Mouse (Mus musculus): ENCODE measurements around the gene S1pr1. TPM values are rescaled to one million over a fixed set of nuclear protein-coding genes. Genes with fewer than 3 reads are reported as not detected.
A peak's percentile ranks its signal among the peaks of the same experiment; 100 is the strongest.

The S1pr1 gene
- polyA plus RNA-seq, 1 experiment = 3.1 TPM

- Histone ChIP-seq H3K4me3 (no peak overlapping the region), H3K79me2 (ENCODE audit: control insufficient read depth, insufficient read depth) (no peaks in the 10 kb centered on the region), H3K36me3 (ENCODE audit: control insufficient read depth, insufficient read depth) (no peaks in the 10 kb centered on the region), H3ac (ENCODE audit: control insufficient read depth, insufficient read length) (no peak overlapping the region), H3K27me3 (ENCODE audit: control insufficient read depth, insufficient read depth, insufficient read length) (no peaks in the 10 kb centered on the region), H3K4me2 (ENCODE audit: low read depth) (no peak overlapping the region)
- TF ChIP-seq MAX (IDR thresholded peaks at IDR 0.05; ENCODE audit: low read depth) (no peak), POLR2AphosphoS2 (IDR thresholded peaks at IDR 0.05; ENCODE audit: insufficient read length, low read depth) (no peak), REST (IDR thresholded peaks at IDR 0.05; ENCODE audit: insufficient read depth, insufficient read length) (no peak), E2F4 (IDR thresholded peaks at IDR 0.05; ENCODE audit: insufficient read depth) (no peak), CEBPB (IDR thresholded peaks at IDR 0.05; ENCODE audit: insufficient read depth, poor library complexity, severe bottlenecking) (no peak), TCF3 (IDR thresholded peaks at IDR 0.05; ENCODE audit: insufficient read length, low read depth) (no peak), USF1 (IDR thresholded peaks at IDR 0.05; ENCODE audit: low read depth) (no peak), MYOD1 (IDR thresholded peaks at IDR 0.05; ENCODE audit: control insufficient read depth in 1 of 3, insufficient read length in 2 of 3, low read depth in 2 of 3) (no peak), POLR2A (IDR thresholded peaks at IDR 0.05; ENCODE audit: insufficient read length, low read depth) (no peak), TCF12 (IDR thresholded peaks at IDR 0.05; ENCODE audit: insufficient read depth, poor library complexity, severe bottlenecking) (no peak), MYOG (IDR thresholded peaks at IDR 0.05; ENCODE audit: control insufficient read depth in 1 of 3, insufficient read depth in 1 of 3, insufficient read length in 2 of 3, low read depth in 2 of 3) (no peak), SRF (IDR thresholded peaks at IDR 0.05; ENCODE audit: control insufficient read depth, insufficient read length, low read depth) (no peak)
These were observed 15.5 kb upstream of the S1pr1 start for GRCm38 (mm10) chr3:115730336-115730735.

- Histone ChIP-seq H3K27me3 (ENCODE audit: control insufficient read depth, insufficient read depth, insufficient read length) (no peaks in the 10 kb centered on the region), H3K4me2 (ENCODE audit: low read depth) (no peak overlapping the region), H3ac (ENCODE audit: control insufficient read depth, insufficient read length) (no peak overlapping the region), H3K79me2 (ENCODE audit: control insufficient read depth, insufficient read depth) (no peaks in the 10 kb centered on the region), H3K4me3 (no peak overlapping the region), H3K36me3 (ENCODE audit: control insufficient read depth, insufficient read depth) (no peaks in the 10 kb centered on the region)
- TF ChIP-seq MYOD1 (IDR thresholded peaks at IDR 0.05; ENCODE audit: control insufficient read depth in 1 of 3, insufficient read length in 2 of 3, low read depth in 2 of 3) (no peak), MYOG (IDR thresholded peaks at IDR 0.05; ENCODE audit: control insufficient read depth in 1 of 3, insufficient read depth in 1 of 3, insufficient read length in 2 of 3, low read depth in 2 of 3) (no peak), USF1 (IDR thresholded peaks at IDR 0.05; ENCODE audit: low read depth) (no peak), E2F4 (IDR thresholded peaks at IDR 0.05; ENCODE audit: insufficient read depth) (no peak), REST (IDR thresholded peaks at IDR 0.05; ENCODE audit: insufficient read depth, insufficient read length) (no peak), TCF3 (IDR thresholded peaks at IDR 0.05; ENCODE audit: insufficient read length, low read depth) (no peak), POLR2A (IDR thresholded peaks at IDR 0.05; ENCODE audit: insufficient read length, low read depth) (no peak), MAX (IDR thresholded peaks at IDR 0.05; ENCODE audit: low read depth) (no peak), CEBPB (IDR thresholded peaks at IDR 0.05; ENCODE audit: insufficient read depth, poor library complexity, severe bottlenecking) (no peak), SRF (IDR thresholded peaks at IDR 0.05; ENCODE audit: control insufficient read depth, insufficient read length, low read depth) (no peak), TCF12 (IDR thresholded peaks at IDR 0.05; ENCODE audit: insufficient read depth, poor library complexity, severe bottlenecking) (no peak), POLR2AphosphoS2 (IDR thresholded peaks at IDR 0.05; ENCODE audit: insufficient read length, low read depth) (no peak)
These were observed 14.3 kb upstream of the S1pr1 start for GRCm38 (mm10) chr3:115729187-115729586.

- Histone ChIP-seq H3K79me2 (ENCODE audit: control insufficient read depth, insufficient read depth) (no peaks in the 10 kb centered on the region), H3K4me2 (ENCODE audit: low read depth) (no peak overlapping the region), H3K36me3 (ENCODE audit: control insufficient read depth, insufficient read depth) (no peaks in the 10 kb centered on the region), H3K4me3 (no peak overlapping the region), H3ac (ENCODE audit: control insufficient read depth, insufficient read length) (no peak overlapping the region), H3K27me3 (ENCODE audit: control insufficient read depth, insufficient read depth, insufficient read length) (no peaks in the 10 kb centered on the region)
- TF ChIP-seq MAX (IDR thresholded peaks at IDR 0.05; ENCODE audit: low read depth) (no peak), E2F4 (IDR thresholded peaks at IDR 0.05; ENCODE audit: insufficient read depth) (no peak), POLR2AphosphoS2 (IDR thresholded peaks at IDR 0.05; ENCODE audit: insufficient read length, low read depth) (no peak), POLR2A (IDR thresholded peaks at IDR 0.05; ENCODE audit: insufficient read length, low read depth) (no peak), TCF12 (IDR thresholded peaks at IDR 0.05; ENCODE audit: insufficient read depth, poor library complexity, severe bottlenecking) (no peak), TCF3 (IDR thresholded peaks at IDR 0.05; ENCODE audit: insufficient read length, low read depth) (no peak), USF1 (IDR thresholded peaks at IDR 0.05; ENCODE audit: low read depth) (no peak), REST (IDR thresholded peaks at IDR 0.05; ENCODE audit: insufficient read depth, insufficient read length) (no peak), SRF (IDR thresholded peaks at IDR 0.05; ENCODE audit: control insufficient read depth, insufficient read length, low read depth) (no peak), MYOD1 (IDR thresholded peaks at IDR 0.05; ENCODE audit: control insufficient read depth in 1 of 3, insufficient read length in 2 of 3, low read depth in 2 of 3) (no peak), MYOG (IDR thresholded peaks at IDR 0.05; ENCODE audit: control insufficient read depth in 1 of 3, insufficient read depth in 1 of 3, insufficient read length in 2 of 3, low read depth in 2 of 3) (no peak)
These were observed 13.3 kb upstream of the S1pr1 start for GRCm38 (mm10) chr3:115728211-115728610.

- Histone ChIP-seq H3K79me2 (ENCODE audit: control insufficient read depth, insufficient read depth) (no peaks in the 10 kb centered on the region), H3K27me3 (ENCODE audit: control insufficient read depth, insufficient read depth, insufficient read length) (no peaks in the 10 kb centered on the region), H3ac (ENCODE audit: control insufficient read depth, insufficient read length) (no peak overlapping the region), H3K4me2 (ENCODE audit: low read depth) (no peak overlapping the region), H3K4me3 (no peak overlapping the region), H3K36me3 (ENCODE audit: control insufficient read depth, insufficient read depth) (no peaks in the 10 kb centered on the region)
- TF ChIP-seq MAX (IDR thresholded peaks at IDR 0.05; ENCODE audit: low read depth) (no peak), CEBPB (IDR thresholded peaks at IDR 0.05; ENCODE audit: insufficient read depth, poor library complexity, severe bottlenecking) (peak; percentile 60)
These were observed 4.0 kb upstream of the S1pr1 start for GRCm38 (mm10) chr3:115718886-115719285.

- Histone ChIP-seq H3K4me3 (no peak overlapping the region), H3K36me3 (ENCODE audit: control insufficient read depth, insufficient read depth) (no peaks in the 10 kb centered on the region), H3K4me2 (ENCODE audit: low read depth) (no peak overlapping the region), H3K27me3 (ENCODE audit: control insufficient read depth, insufficient read depth, insufficient read length) (no peaks in the 10 kb centered on the region), H3K79me2 (ENCODE audit: control insufficient read depth, insufficient read depth) (no peaks in the 10 kb centered on the region), H3ac (ENCODE audit: control insufficient read depth, insufficient read length) (no peak overlapping the region)
- TF ChIP-seq E2F4 (IDR thresholded peaks at IDR 0.05; ENCODE audit: insufficient read depth) (no peak), MYOD1 (IDR thresholded peaks at IDR 0.05; ENCODE audit: control insufficient read depth in 1 of 3, insufficient read length in 2 of 3, low read depth in 2 of 3) (no peak), REST (IDR thresholded peaks at IDR 0.05; ENCODE audit: insufficient read depth, insufficient read length) (no peak), TCF3 (IDR thresholded peaks at IDR 0.05; ENCODE audit: insufficient read length, low read depth) (no peak), USF1 (IDR thresholded peaks at IDR 0.05; ENCODE audit: low read depth) (no peak), POLR2A (IDR thresholded peaks at IDR 0.05; ENCODE audit: insufficient read length, low read depth) (no peak), MYOG (IDR thresholded peaks at IDR 0.05; ENCODE audit: control insufficient read depth in 1 of 3, insufficient read depth in 1 of 3, insufficient read length in 2 of 3, low read depth in 2 of 3) (no peak), POLR2AphosphoS2 (IDR thresholded peaks at IDR 0.05; ENCODE audit: insufficient read length, low read depth) (no peak), SRF (IDR thresholded peaks at IDR 0.05; ENCODE audit: control insufficient read depth, insufficient read length, low read depth) (no peak), CEBPB (IDR thresholded peaks at IDR 0.05; ENCODE audit: insufficient read depth, poor library complexity, severe bottlenecking) (no peak), MAX (IDR thresholded peaks at IDR 0.05; ENCODE audit: low read depth) (no peak), TCF12 (IDR thresholded peaks at IDR 0.05; ENCODE audit: insufficient read depth, poor library complexity, severe bottlenecking) (no peak)
These were observed 1.1 kb upstream of the S1pr1 start for GRCm38 (mm10) chr3:115715900-115716515.
